Comparison of ENCODE assay signal across 8 mouse cellular contexts in the genomic region with DNA sequence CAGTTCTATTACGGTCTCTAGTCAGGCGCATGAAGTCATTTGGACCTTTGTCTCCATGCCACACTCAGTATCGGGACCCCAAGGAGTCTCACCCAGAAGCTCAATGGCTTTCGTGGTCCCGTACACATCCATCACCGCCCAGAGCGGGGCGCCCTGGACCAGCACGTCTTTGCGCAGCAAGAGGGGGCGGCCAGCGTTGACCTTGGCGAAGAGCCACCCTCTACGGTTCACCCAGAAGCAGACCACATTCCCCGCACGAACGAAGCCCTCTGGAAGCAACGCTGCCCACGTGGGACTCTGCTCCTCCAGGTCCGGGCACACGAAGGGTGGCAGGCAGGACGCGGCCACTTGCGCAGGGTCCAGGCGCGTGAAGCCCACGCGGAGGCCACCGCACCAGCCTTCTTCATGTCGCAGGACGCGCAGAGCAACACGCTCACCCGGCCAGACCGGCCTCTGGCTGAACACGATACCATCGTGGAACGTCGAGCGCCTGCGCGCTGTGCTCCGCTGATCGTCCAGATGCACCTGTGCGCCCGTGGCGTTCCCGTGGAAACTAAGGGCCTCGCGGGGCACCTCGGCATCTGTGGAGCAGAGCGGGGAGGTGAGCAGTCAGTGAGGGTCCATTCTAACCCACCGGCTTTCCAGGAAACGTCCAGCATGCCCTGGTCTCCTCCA. TPM values are rescaled to one million over a fixed set of nuclear protein-coding genes. Genes with fewer than 3 reads are reported as not detected.
A peak's percentile ranks its signal among the peaks of the same experiment; 100 is the strongest.
DNase-seq lines count a peak whose midpoint lies in the region; ATAC-seq and TF ChIP-seq lines count a peak whose summit lies in the region.

No protein-coding gene starts in this region.

- no peak for DNase-seq in gastrocnemius, adult 2 months
- no peak for DNase-seq in gastrocnemius, postnatal 10 days
- DNase-seq in lung, postnatal 14 days = no peak
- no peak for DNase-seq in thymus, postnatal 25 days

- ATAC-seq in lung, embryonic 16.5 days (ENCODE audit: low read depth) = no peak
- ATAC-seq in intestine, embryonic 16.5 days = no peak
- ATAC-seq in stomach, embryonic 15.5 days (ENCODE audit: insufficient read depth, low FRiP score, low read depth) = no peak
- no peak for ATAC-seq in megakaryocyte, adult 5-6 weeks (ENCODE audit: poor library complexity, severe bottlenecking)

- intact Hi-C loops in gastrocnemius, adult 2 months (cut with DNase I) = no loop called here

- no peaks in the 10 kb centered on the region for H3K9me3 ChIP-seq in lung, embryonic 16.5 days (ENCODE audit: control insufficient read depth, low read length)
- no peaks in the 10 kb centered on the region for H3K9me3 ChIP-seq in intestine, embryonic 16.5 days (ENCODE audit: control insufficient read depth, low read length)
- H3K9me3 ChIP-seq in stomach, embryonic 15.5 days = no peaks in the 10 kb centered on the region

- no peaks in the 10 kb centered on the region for H3K36me3 ChIP-seq in lung, embryonic 16.5 days (ENCODE audit: control insufficient read depth, insufficient read depth, low read length)
- H3K36me3 ChIP-seq in intestine, embryonic 16.5 days (ENCODE audit: control insufficient read depth, insufficient read depth, low read length) = no peaks in the 10 kb centered on the region
- H3K36me3 ChIP-seq in stomach, embryonic 15.5 days = no peaks in the 10 kb centered on the region

- H3K4me1 ChIP-seq in lung, embryonic 16.5 days (replicated peaks; ENCODE audit: control insufficient read depth, insufficient read depth, low read length) = peaks cover 31% of the 10 kb centered on the region
- peaks cover 43% of the 10 kb centered on the region for H3K4me1 ChIP-seq in intestine, embryonic 16.5 days (ENCODE audit: control insufficient read depth, insufficient read depth, low read length)
- peaks cover 32% of the 10 kb centered on the region for H3K4me1 ChIP-seq in stomach, embryonic 15.5 days

- peak overlapping the region; percentile 48 for H3K4me2 ChIP-seq in lung, embryonic 16.5 days (ENCODE audit: low read depth, low read length)
- peak overlapping the region; percentile 38 for H3K4me2 ChIP-seq in intestine, embryonic 16.5 days (ENCODE audit: low read depth, low read length)
- peak overlapping the region; percentile 43 for H3K4me2 ChIP-seq in stomach, embryonic 15.5 days

- H3K9ac ChIP-seq in lung, embryonic 16.5 days (ENCODE audit: low read length) = peak overlapping the region; percentile 33; the same call in 1 of the 2 replicates
- H3K9ac ChIP-seq in intestine, embryonic 16.5 days (ENCODE audit: low read depth, low read length) = peak overlapping the region; percentile 25; the same call in 1 of the 2 replicates
- no peak overlapping the region for H3K9ac ChIP-seq in stomach, embryonic 15.5 days

- no peaks in the 10 kb centered on the region for H3K27me3 ChIP-seq in lung, embryonic 16.5 days (ENCODE audit: control insufficient read depth, insufficient read depth, low read depth, low read length)
- no peaks in the 10 kb centered on the region for H3K27me3 ChIP-seq in intestine, embryonic 16.5 days (replicated peaks; ENCODE audit: control insufficient read depth, insufficient read depth, low read length)
- H3K27me3 ChIP-seq in stomach, embryonic 15.5 days (replicated peaks) = peaks cover 4% of the 10 kb centered on the region; the same call in 1 of the 2 replicates

- peak overlapping the region; percentile 40 for H3K4me3 ChIP-seq in gastrocnemius, adult 2 months
- H3K4me3 ChIP-seq in lung, embryonic 16.5 days (ENCODE audit: low read length) = peak overlapping the region; percentile 17
- 0 out of 2 replicates have a peak overlapping the region, but pooled peaks have one; percentile 2 for H3K4me3 ChIP-seq in intestine, embryonic 16.5 days (ENCODE audit: low read length)
- no peak overlapping the region; the same call in 1 of the 2 replicates for H3K4me3 ChIP-seq in stomach, embryonic 15.5 days (replicated peaks)

- no peak for TF ChIP-seq CTCF in gastrocnemius, adult 2 months (IDR thresholded peaks at IDR 0.05)

- 35% methylated on average over 54 of the region's 54 CpGs for WGBS in lung, embryonic 16.5 days
- WGBS in intestine, embryonic 16.5 days = 47% methylated on average over 54 of the region's 54 CpGs
- WGBS in stomach, embryonic 15.5 days = 42% methylated on average over 54 of the region's 54 CpGs

- H3K27ac ChIP-seq in gastrocnemius, adult 2 months = no peak overlapping the region
- H3K27ac ChIP-seq in lung, embryonic 16.5 days (ENCODE audit: low read length) = no peak overlapping the region
- no peak overlapping the region for H3K27ac ChIP-seq in intestine, embryonic 16.5 days (ENCODE audit: low read length)
- no peak overlapping the region for H3K27ac ChIP-seq in stomach, embryonic 15.5 days

RNA-seq across cellular contexts. Expression of a gene that starts 5.2 kb away (rescaled TPM):
- total RNA-seq in gastrocnemius, adult 2 months (2021) = under 1 TPM; 0.41 to 0.59 TPM
- 1 to 10 TPM; 1.9 to 2.5 TPM for total RNA-seq in gastrocnemius, postnatal 10 days (2021)
- 7.5 and 7.7 TPM in 2 replicates for polyA plus RNA-seq in lung, embryonic 16.5 days (2015; fragmentation: Nextera tagmentation; extraction: Ambion mirVana)
- 29.6 and 31.0 TPM in 2 replicates for polyA plus RNA-seq in intestine, embryonic 16.5 days (2015; fragmentation: Nextera tagmentation; extraction: Ambion mirVana)
- 15.6 and 18.7 TPM in 2 replicates for polyA plus RNA-seq in stomach, embryonic 15.5 days (2015; fragmentation: Nextera tagmentation; extraction: Ambion mirVana)
- 54.2 and 57.5 TPM in 2 replicates for total RNA-seq in megakaryocyte, adult 5-6 weeks (2015)
- total RNA-seq in megakaryocyte, adult 5-6 weeks (2017) = 66.0 and 68.3 TPM in 2 replicates

RNA-seq across cellular contexts. Expression of a gene that starts 24.7 kb away (rescaled TPM):
- total RNA-seq in gastrocnemius, adult 2 months (2021) = 10 to 100 TPM; 27.6 to 29.1 TPM
- 10 to 100 TPM; 21.9 to 27.5 TPM for total RNA-seq in gastrocnemius, postnatal 10 days (2021)
- polyA plus RNA-seq in lung, embryonic 16.5 days (2015; fragmentation: Nextera tagmentation; extraction: Ambion mirVana) = 51.8 and 56.1 TPM in 2 replicates
- polyA plus RNA-seq in intestine, embryonic 16.5 days (2015; fragmentation: Nextera tagmentation; extraction: Ambion mirVana) = 44.6 and 49.5 TPM in 2 replicates
- 52.8 and 60.3 TPM in 2 replicates for polyA plus RNA-seq in stomach, embryonic 15.5 days (2015; fragmentation: Nextera tagmentation; extraction: Ambion mirVana)
- 77.5 and 77.7 TPM in 2 replicates for total RNA-seq in megakaryocyte, adult 5-6 weeks (2015)
- 120 and 125 TPM in 2 replicates for total RNA-seq in megakaryocyte, adult 5-6 weeks (2017)

RNA-seq across cellular contexts. Expression of a gene that starts 38.3 kb away (rescaled TPM):
- total RNA-seq in gastrocnemius, adult 2 months (2021) = 10 to 100 TPM in 1 of 2 experiments, 1 to 10 TPM in 1; 7.0 to 18.6 TPM
- total RNA-seq in gastrocnemius, postnatal 10 days (2021) = 10 to 100 TPM; 15.5 to 16.4 TPM
- polyA plus RNA-seq in lung, embryonic 16.5 days (2015; fragmentation: Nextera tagmentation; extraction: Ambion mirVana) = 9.1 and 10.9 TPM in 2 replicates
- 4.1 and 4.8 TPM in 2 replicates for polyA plus RNA-seq in intestine, embryonic 16.5 days (2015; fragmentation: Nextera tagmentation; extraction: Ambion mirVana)
- polyA plus RNA-seq in stomach, embryonic 15.5 days (2015; fragmentation: Nextera tagmentation; extraction: Ambion mirVana) = 3.5 and 4.7 TPM in 2 replicates
- total RNA-seq in megakaryocyte, adult 5-6 weeks (2015) = 14.1 and 14.6 TPM in 2 replicates
- 27.0 and 31.9 TPM in 2 replicates for total RNA-seq in megakaryocyte, adult 5-6 weeks (2017)

Comparison
In these comparisons a context has a peak if more than half of its experiments do, and no peak if none do; other contexts are left out.
1. RNA of a gene that starts 5.2 kb away (total RNA-seq): 54.2 to 68.3 TPM in megakaryocyte, adult 5-6 weeks; 1.9 to 2.5 TPM in gastrocnemius, postnatal 10 days and 0.41 to 0.59 TPM in gastrocnemius, adult 2 months; every median in the first group is over 10 times any median in the second.
2. Peak in every context shown above with its lines, with median percentiles within 50 percentile points of each other: H3K4me2 ChIP-seq.